Mouse (Mus musculus): ENCODE results near the gene Olfr1357.

DNA sequence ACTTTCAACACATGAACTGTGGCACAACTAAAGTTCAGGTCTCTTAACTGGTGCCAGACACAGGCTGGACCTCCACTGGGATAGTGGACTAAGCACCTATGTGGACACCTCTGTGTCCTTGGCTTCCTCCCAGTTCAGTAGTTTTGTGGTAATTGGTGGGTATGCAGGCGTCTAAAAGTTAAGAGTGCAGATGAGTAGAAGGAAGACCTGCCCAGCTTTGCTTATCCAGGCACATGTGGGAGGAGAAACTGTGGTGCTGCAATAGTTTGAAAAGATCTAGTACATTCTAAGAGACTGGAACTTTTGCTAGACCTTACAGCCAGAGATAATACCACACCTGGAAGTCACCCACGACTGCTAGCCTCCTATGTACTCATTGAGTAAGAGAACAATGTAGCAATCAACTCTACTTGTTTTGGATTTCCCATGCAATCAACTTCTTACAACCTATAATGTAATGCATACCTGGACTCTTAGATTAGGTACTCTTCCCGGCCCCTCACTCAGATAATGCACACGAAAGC, 25.0 kb downstream of the Olfr1357 start:
- TF ChIP-seq TAL1 (IDR thresholded peaks at IDR 0.05; ENCODE audit: low read length) (no peak), GATA1 (IDR thresholded peaks at IDR 0.05; ENCODE audit: low read length) (no peak)
